Mouse (Mus musculus) megakaryocyte, embryonic 14.5 days (primary cell): Measurements from ENCODE around the gene Nppc.

Experiments used
- FLI1 ChIP-seq: IDR thresholded peaks from 2 replicates; pipeline ENCODE4 v1.6.1; 2012; ENCODE audit warnings: low read length, inconsistent platforms, mixed read lengths
- GATA1 ChIP-seq: IDR thresholded peaks from 3 replicates; pipeline ENCODE4 v1.6.1; 2012; ENCODE audit warnings: mixed read lengths, low read length, inconsistent platforms, borderline replicate concordance

DNA sequence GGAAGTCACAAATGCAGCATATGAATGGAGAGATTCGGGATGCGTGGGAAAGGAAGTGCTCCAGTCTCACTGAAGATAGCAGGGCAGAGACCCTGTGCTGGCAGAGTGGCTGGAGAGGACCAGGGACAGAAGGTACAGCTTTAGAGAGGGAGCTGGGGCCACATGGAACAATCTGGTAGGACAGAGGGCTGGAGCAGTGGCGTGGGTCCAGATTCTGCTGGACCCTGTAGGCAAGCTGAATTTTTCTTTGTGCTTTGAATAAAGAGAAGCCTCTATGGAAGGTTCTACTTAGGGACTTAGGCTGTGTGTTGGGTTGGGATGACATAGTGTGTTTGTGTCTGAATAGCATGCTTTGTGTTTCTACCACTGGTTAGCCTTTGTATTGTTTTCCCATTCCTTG, 35.1 kb upstream of the Nppc start:
- TF ChIP-seq GATA1 (no peak), FLI1 (no peak)
